Mouse (Mus musculus): Measurements from ENCODE around the gene Myo18b.

Gene Myo18b

DNA sequence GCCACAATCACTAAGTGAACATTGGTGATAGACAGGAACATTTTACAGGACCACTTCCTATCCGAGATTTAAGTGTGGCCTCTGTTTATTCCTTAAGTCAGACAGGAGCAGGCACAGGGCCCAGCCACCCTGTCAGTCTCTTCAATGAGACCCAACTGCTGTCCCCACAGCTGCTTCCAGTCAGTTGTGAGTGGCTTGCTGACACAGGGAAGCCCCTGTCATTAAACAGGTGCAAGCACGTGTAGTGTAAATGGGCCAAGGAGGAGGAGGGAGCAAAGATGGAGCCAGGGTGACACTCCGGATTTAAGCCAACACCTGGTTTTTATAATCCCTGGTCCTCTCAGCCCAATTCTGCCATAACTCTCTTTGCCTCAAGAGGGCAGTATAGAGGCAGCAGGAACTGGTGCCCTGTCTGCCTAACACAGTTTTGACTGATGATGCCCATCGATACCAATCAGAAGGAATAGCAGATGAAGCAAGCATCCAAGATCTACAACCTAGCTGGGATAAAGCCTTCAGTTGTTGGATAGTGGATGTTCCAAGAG is 19.2 kb downstream of the Myo18b start:
- DNase-seq (ENCODE audit: low spot score) = no peak

DNA sequence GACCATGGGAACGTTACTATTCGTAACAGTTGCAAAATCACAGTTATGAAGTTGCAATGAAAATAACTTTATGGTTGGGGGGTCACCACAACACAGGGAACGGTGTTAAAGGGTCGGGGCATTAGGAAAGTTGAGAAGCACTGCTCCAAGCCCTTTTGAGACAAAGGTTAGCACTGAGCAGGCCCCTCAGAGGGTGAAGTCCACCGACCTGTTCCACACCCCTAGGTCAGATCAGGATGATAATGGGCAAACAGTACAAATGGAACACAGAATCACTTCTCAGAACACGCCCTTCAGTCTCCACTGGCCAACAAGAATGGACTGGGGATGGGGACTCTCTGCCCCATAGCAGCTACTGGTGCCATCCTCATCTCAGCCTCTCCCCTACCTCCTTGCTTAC is 23.2 kb downstream of the Myo18b start:
- no peak for DNase-seq (ENCODE audit: low spot score)

- DNase-seq (ENCODE audit: low spot score) = peak; percentile 48
Observed at GRCm38 (mm10) chr5:112870729-112871128, 25.4 kb downstream of the Myo18b start.

DNA sequence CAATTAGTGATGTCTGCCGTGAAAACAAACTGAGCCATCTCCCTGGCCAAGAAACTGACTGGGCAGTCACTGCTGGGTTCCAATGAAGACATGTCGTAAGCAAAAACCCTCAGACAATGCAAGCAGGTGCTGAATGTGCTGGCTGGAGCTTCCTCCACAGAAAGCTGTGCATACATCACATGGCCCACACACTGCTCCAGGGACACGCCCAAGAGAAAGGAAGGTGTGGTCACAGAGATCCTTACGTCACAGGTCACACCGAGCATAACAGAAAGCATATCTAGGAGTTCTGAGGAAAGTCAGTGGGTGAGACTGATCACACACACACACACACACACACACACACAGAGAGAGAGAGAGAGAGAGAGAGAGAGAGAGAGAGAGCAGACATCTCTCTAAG is 27.5 kb downstream of the Myo18b start:
- no peak for DNase-seq (ENCODE audit: low spot score)

- no peak for DNase-seq (ENCODE audit: low spot score)
Observed at GRCm38 (mm10) chr5:112864719-112865367, 31.3 kb downstream of the Myo18b start.

- no peak for DNase-seq (ENCODE audit: low spot score)
Observed at GRCm38 (mm10) chr5:112859379-112860035, 36.7 kb downstream of the Myo18b start.

DNA sequence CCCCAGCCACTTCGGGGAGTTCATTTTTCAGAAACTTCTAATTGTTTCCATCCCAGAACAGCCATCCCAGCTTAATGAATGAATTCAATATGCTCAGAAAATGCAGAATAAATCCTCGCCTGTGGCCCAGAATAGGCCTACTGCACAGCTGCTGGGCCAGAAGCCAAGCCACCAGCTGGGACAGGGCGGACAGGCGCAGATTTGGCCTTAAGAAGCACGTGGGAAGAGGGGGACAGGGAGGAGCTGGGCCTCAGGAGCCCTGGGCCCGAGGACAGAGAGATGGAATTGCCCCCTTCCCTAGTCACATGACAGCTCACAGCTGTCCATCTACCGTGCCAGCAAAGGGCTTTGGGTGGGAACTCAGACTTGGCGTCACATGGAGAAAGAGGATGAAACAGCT is 43.0 kb downstream of the Myo18b start:
- peak; percentile 37 for DNase-seq (ENCODE audit: low spot score)

DNA sequence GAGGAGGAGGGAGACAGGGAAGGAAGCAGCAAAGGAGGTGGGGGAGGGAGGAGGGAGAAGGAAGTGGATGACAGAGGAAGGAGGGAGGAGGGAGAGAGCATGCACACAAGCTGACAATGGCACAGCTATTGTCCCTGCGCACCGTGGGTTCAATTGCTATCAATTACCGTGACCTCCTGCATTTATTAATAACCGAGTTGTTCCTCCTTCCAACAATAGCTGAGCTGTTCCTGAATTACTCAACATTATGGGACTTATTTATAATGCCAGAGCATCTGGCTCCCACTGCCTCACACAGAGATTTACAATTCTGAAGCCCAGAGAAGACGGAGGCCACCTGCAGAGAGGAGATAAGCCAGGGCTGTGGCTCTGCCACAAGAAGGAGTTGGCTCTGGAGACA is 44.8 kb downstream of the Myo18b start:
- DNase-seq (ENCODE audit: low spot score) = no peak

DNA sequence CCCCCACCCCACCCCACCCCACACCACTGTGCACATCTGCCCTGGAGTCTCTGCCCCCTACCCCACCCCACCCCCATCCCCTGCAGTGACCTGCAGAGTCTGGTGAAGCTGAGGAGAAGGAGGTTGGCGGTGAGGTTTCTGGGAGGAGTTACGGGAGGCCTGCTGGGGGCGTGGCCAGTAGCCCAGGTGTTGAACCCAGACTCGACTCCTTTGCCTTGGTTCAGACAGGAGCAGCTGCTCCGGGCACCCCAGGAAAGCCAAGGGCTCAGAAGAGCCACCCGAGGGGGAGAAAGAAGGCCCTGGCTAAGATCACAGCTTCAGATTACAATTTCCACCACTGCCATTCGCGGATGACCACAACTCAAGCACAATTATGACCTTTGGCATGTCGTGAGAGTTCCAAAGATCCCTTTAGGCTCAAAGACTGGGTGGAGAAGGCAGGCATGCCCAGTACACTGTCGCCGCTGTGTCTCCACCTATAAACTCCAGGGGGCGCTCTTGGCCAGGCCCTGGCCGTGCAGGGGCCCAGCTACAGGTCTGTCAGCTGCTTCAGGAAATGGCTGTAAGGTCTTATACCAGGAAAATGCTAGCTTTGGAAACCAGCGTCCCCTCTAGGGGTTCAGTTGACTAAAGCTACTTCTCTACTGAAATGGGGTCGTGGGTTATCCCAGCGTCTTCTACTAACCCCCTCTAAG is 47.4 kb downstream of the Myo18b start:
- DNase-seq (ENCODE audit: low spot score) = no peak

DNA sequence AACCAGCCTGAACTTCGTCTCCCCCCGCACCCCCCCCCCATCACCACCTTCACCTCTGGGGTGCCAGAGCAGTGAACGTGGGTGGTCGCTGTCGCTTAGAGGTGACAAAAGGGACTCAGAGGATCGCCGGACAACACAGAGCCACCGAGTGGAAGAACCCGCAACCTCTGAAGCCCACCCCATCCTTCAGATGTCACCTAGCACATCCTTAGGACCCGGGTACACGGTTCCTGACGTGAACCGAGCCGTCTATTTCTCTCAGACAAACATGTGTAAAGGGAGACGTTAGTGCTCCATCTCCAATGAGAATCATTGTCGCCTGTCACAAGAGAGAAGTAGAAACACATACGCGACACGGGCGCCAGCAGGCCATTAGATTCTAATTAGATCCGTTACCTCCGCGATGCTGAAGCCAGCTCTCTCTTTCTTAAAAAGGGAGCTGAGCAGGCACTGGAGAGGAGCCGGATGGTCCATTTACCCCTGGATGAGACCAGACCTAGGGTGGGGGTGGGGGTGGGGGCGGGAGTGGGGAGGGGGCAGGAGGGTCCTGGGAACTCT is 48.1 kb downstream of the Myo18b start:
- DNase-seq (ENCODE audit: low spot score) = no peak

GRCm38 (mm10) chr5:112846146-112846545 is 50.0 kb downstream of the Myo18b start:
- DNase-seq (ENCODE audit: low spot score) = no peak

DNA sequence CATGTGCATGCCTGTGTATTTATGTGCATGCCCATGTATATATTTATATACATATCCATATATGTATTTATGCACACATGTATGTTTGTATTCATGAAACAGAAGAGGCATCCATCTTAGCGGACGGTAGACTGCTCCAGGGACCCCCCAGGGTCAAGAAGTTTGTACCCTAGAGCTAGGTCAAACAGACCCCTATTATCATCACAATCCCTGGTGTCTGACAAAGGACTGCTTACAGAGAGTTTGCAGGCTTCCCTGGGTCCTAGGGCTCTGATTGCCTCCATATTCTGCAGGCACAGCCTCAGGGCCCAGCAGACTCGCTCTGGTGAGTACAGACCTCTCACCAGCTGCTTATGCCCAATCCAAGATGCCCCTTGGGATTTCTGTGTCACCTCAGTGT is 51.7 kb downstream of the Myo18b start:
- no peak for DNase-seq (ENCODE audit: low spot score)

- DNase-seq (ENCODE audit: low spot score) = no peak
Observed at GRCm38 (mm10) chr5:112843676-112844257, 52.4 kb downstream of the Myo18b start.

- no peak for DNase-seq (ENCODE audit: low spot score)
Observed at GRCm38 (mm10) chr5:112842696-112843095, 53.5 kb downstream of the Myo18b start.

GRCm38 (mm10) chr5:112841850-112842249 is 54.3 kb downstream of the Myo18b start:
- DNase-seq (ENCODE audit: low spot score) = no peak

DNA sequence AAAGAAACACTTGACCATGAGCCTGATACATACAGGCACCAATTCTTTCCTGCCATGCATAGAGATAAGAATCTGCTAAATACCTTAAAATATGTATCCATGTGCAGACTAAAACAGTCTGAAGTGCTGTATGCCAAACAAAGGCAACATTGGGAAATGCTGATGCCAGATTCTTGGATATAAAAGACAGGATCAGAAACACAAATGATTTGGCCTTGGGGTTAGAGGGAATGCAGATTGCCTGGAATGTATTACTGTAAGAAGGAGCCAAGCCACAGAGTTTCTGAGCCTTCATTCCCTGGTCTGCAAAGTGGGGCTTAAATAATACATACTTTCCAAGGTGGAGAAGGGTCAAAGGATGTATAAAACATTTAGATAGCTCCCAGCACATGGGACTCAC is 61.3 kb downstream of the Myo18b start:
- no peak for DNase-seq (ENCODE audit: low spot score)

GRCm38 (mm10) chr5:112833866-112834265 is 62.3 kb downstream of the Myo18b start:
- no peak for DNase-seq (ENCODE audit: low spot score)

- no peak for DNase-seq (ENCODE audit: low spot score)
Observed at GRCm38 (mm10) chr5:112825091-112825794, 70.9 kb downstream of the Myo18b start.

DNA sequence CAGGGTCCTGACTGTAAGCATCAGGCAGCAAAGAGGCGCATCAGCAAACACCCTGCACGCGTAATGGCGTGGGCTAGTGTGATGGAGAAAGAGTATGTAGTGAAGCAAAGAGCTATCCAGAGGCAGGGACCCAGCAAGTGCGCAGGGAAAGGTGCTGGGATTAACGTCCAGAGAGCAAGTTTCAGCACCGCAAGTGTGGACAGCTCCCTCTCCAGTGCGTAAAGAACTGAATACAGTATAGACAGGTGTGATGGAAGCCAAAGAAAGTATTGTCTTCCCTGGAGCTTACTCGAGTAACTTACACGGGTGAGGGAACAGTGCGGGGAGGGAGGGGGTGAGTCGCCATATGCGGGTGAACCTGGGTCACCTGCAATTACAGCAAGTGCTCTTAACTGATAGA is 71.8 kb downstream of the Myo18b start:
- DNase-seq (ENCODE audit: low spot score) = peak; percentile 11

GRCm38 (mm10) chr5:112822426-112822825 is 73.7 kb downstream of the Myo18b start:
- DNase-seq (ENCODE audit: low spot score) = no peak

DNA sequence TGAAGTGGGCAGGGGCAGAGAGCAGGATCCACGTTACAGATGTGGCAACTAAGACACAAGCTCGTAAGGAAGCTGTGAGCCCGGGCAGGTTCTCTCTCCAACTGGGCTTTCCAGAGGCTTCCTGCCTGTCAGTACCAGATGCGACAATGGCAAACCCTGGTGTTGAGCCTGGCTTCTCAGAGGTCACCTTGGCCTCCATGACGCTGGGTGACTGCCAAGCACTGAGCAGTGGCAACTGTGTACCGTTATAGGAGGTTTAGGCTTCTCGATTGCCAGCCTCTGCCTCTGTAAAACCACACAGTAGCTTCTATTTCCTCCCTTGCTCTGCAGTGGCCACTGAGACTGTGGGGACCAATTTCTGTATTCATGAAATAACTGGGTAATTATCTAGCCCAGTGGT is 81.1 kb downstream of the Myo18b start:
- no peak for DNase-seq (ENCODE audit: low spot score)

- DNase-seq (ENCODE audit: low spot score) = no peak
Observed at GRCm38 (mm10) chr5:112807629-112808028, 88.5 kb downstream of the Myo18b start.
